Mouse (Mus musculus) liver, postnatal 0 days (tissue): ENCODE results near the gene Ube3c. TPM values are rescaled to one million over a fixed set of nuclear protein-coding genes. Genes with fewer than 3 reads are reported as not detected.

Experiments
- ATAC-seq: fragments of 200-750 bp; cut with Nextera tagmentation; 2 replicates; pipeline ENCODE4 v1.8.0; 2017; ENCODE audit warnings: mild to moderate bottlenecking, moderate library complexity
- DNase-seq: peaks from one replicate; pipeline ENCODE4 v3.0.0-alpha.2; 2016
- H3K27ac ChIP-seq: fragments of 300-500 bp; sonication (generic); 2 replicates; pipeline ENCODE4 v1.5.1; 2014; ENCODE audit warnings: antibody characterized with exemption, moderate library complexity, mild to moderate bottlenecking, low read depth
- H3K27me3 ChIP-seq: fragments of 300-500 bp; sonication (generic); 2 replicates; pipeline ENCODE4 v1.6.1; 2014; ENCODE audit warnings: low read length, control low read depth, mixed read lengths; ENCODE audit not compliant: insufficient read depth
- H3K36me3 ChIP-seq: fragments of 300-500 bp; sonication (generic); replicated peaks from 2 replicates; pipeline ENCODE4 v1.6.1; 2014; ENCODE audit warnings: mild to moderate bottlenecking, control low read depth, low read length, moderate library complexity, mixed read lengths; ENCODE audit not compliant: insufficient read depth
- H3K4me1 ChIP-seq: fragments of 300-500 bp; sonication (generic); 2 replicates; pipeline ENCODE4 v1.6.1; 2014; ENCODE audit warnings: antibody characterized with exemption, mild to moderate bottlenecking, control low read depth; ENCODE audit not compliant: insufficient read depth
- H3K4me2 ChIP-seq: fragments of 300-500 bp; sonication (generic); 2 replicates; pipeline ENCODE4 v1.6.1; 2014; ENCODE audit warnings: low read depth, mild to moderate bottlenecking, low read length, moderate library complexity, mixed read lengths
- H3K4me3 ChIP-seq: fragments of 300-500 bp; sonication (generic); 2 replicates; pipeline ENCODE4 v1.5.1; 2014; ENCODE audit warnings: low read depth, low read length
- H3K9ac ChIP-seq: fragments of 300-500 bp; sonication (generic); replicated peaks from 2 replicates; pipeline ENCODE4 v1.6.1; 2014; ENCODE audit warnings: mild to moderate bottlenecking, moderate library complexity
- H3K9me3 ChIP-seq: fragments of 300-500 bp; sonication (generic); 2 replicates; pipeline ENCODE4 v1.6.1; 2016; ENCODE audit warnings: mild to moderate bottlenecking, control low read depth, low read length, mixed read lengths
- CTCF ChIP-seq: sonication (generic); IDR thresholded peaks from 2 replicates; pipeline ENCODE4 v1.5.1; 2016; ENCODE audit warnings: antibody characterized with exemption, low read depth
- EP300 ChIP-seq: IDR thresholded peaks from 2 replicates; pipeline ENCODE4 v1.6.1; 2016; ENCODE audit warnings: antibody characterized with exemption, low read depth, mild to moderate bottlenecking
- WGBS: fragments of 180-500 bp; shearing (Covaris S2); extraction: QIAGEN DNeasy Blood & Tissue Kit; methylation state at CpG from one replicate; pipeline ENCODE4 v1.1.7; 2014; ENCODE audit not compliant: insufficient replicate concordance; 5-methylcytosine and 5-hydroxymethylcytosine counted together
- polyA plus RNA-seq: library from polyadenylated mRNA; unstranded; fragments of >200 nt; fragmentation: Nextera tagmentation; extraction: Ambion mirVana; gene quantifications from 2 replicates; pipeline ENCODE4 v1.2.1, GENCODE M21; 2015

Ube3c gene
- polyA plus RNA-seq, 1 experiment from 2014 or later = 8.0 TPM

- WGBS = 84% methylated on average over 2 of the region's 2 CpGs
- DNase-seq = no peak
Observed at GRCm38 (mm10) chr5:29665391-29665790, 96.3 kb downstream of the Ube3c start.

GRCm38 (mm10) chr5:29672551-29672950 lies 103.5 kb downstream of the Ube3c start:
- Histone ChIP-seq H3K27ac (no peak overlapping the region), H3K36me3 (peaks cover 52% of the 10 kb centered on the region), H3K4me1 (no peaks in the 10 kb centered on the region), H3K27me3 (no peaks in the 10 kb centered on the region), H3K4me3 (no peak overlapping the region), H3K9me3 (no peaks in the 10 kb centered on the region), H3K4me2 (no peak overlapping the region), H3K9ac (no peak overlapping the region)
- ATAC-seq = no peak
- no peak for TF ChIP-seq EP300
- no peak for TF ChIP-seq CTCF
- no peak for DNase-seq
- WGBS = 82% methylated on average over 4 of the region's 4 CpGs

More at GRCm38 (mm10) chr5:29665391-29665790, 96.3 kb downstream of the Ube3c start:
- no peak overlapping the region for H3K27ac ChIP-seq
- no peak for ATAC-seq
- peaks cover 53% of the 10 kb centered on the region for H3K36me3 ChIP-seq
- TF ChIP-seq EP300 = no peak
- no peak for TF ChIP-seq CTCF
- no peak overlapping the region for H3K4me3 ChIP-seq
- no peaks in the 10 kb centered on the region for H3K27me3 ChIP-seq
- H3K4me2 ChIP-seq = no peak overlapping the region
- no peaks in the 10 kb centered on the region for H3K4me1 ChIP-seq
- H3K9ac ChIP-seq = no peak overlapping the region
- H3K9me3 ChIP-seq = no peaks in the 10 kb centered on the region

GRCm38 (mm10) chr5:29674305-29674704 lies 105.3 kb downstream of the Ube3c start:
- H3K36me3 ChIP-seq = peaks cover 38% of the 10 kb centered on the region
- H3K4me3 ChIP-seq = no peak overlapping the region
- no peak overlapping the region for H3K9ac ChIP-seq
- H3K27ac ChIP-seq = no peak overlapping the region
- H3K9me3 ChIP-seq = no peaks in the 10 kb centered on the region
- ATAC-seq (no peak), DNase-seq (no peak)
- no peak overlapping the region for H3K4me2 ChIP-seq
- no peak for TF ChIP-seq CTCF
- no peak for TF ChIP-seq EP300
- no peaks in the 10 kb centered on the region for H3K27me3 ChIP-seq
- H3K4me1 ChIP-seq = no peaks in the 10 kb centered on the region
- WGBS = 90% methylated on average over 4 of the region's 4 CpGs

GRCm38 (mm10) chr5:29676445-29676844 lies 107.4 kb downstream of the Ube3c start:
- WGBS = 97% methylated on average over 3 of the region's 3 CpGs
- no peak overlapping the region for H3K9ac ChIP-seq
- DNase-seq = no peak

GRCm38 (mm10) chr5:29685085-29685484 lies 116.0 kb downstream of the Ube3c start:
- H3K4me3 ChIP-seq = no peak overlapping the region
- H3K4me1 ChIP-seq = no peaks in the 10 kb centered on the region
- WGBS = 68% methylated on average over 4 of the region's 4 CpGs
- ATAC-seq (no peak), DNase-seq (no peak)
- H3K4me2 ChIP-seq = no peak overlapping the region
- no peaks in the 10 kb centered on the region; the same call in 1 of the 2 replicates for H3K36me3 ChIP-seq
- TF ChIP-seq EP300 (no peak), CTCF (no peak)
- H3K9me3 ChIP-seq = no peaks in the 10 kb centered on the region
- H3K27me3 ChIP-seq = no peaks in the 10 kb centered on the region
- H3K9ac ChIP-seq = no peak overlapping the region
- H3K27ac ChIP-seq = no peak overlapping the region

More at GRCm38 (mm10) chr5:29676445-29676844, 107.4 kb downstream of the Ube3c start:
- no peaks in the 10 kb centered on the region for H3K27me3 ChIP-seq
- no peak for ATAC-seq
- no peak overlapping the region for H3K27ac ChIP-seq
- no peak overlapping the region for H3K4me3 ChIP-seq
- no peak overlapping the region for H3K4me2 ChIP-seq
- H3K4me1 ChIP-seq = no peaks in the 10 kb centered on the region
- H3K9me3 ChIP-seq = no peaks in the 10 kb centered on the region
- peaks cover 21% of the 10 kb centered on the region for H3K36me3 ChIP-seq
- TF ChIP-seq CTCF = no peak
- TF ChIP-seq EP300 = no peak

GRCm38 (mm10) chr5:29687671-29688070 lies 118.6 kb downstream of the Ube3c start:
- no peak overlapping the region for H3K4me2 ChIP-seq
- ATAC-seq = no peak

GRCm38 (mm10) chr5:29688352-29688751 lies 119.3 kb downstream of the Ube3c start:
- Histone ChIP-seq H3K36me3 (no peaks in the 10 kb centered on the region), H3K27me3 (no peaks in the 10 kb centered on the region), H3K4me3 (no peak overlapping the region), H3K27ac (no peak overlapping the region), H3K9me3 (no peaks in the 10 kb centered on the region), H3K4me2 (no peak overlapping the region), H3K4me1 (no peaks in the 10 kb centered on the region), H3K9ac (no peak overlapping the region)
- TF ChIP-seq EP300 (no peak), CTCF (peak; percentile 17)
- 56% methylated on average over 7 of the region's 7 CpGs for whole genome bisulfite sequencing
- ATAC-seq (no peak), DNase-seq (no peak)

More at GRCm38 (mm10) chr5:29687671-29688070, 118.6 kb downstream of the Ube3c start:
- H3K9me3 ChIP-seq = no peaks in the 10 kb centered on the region
- no peak overlapping the region for H3K4me3 ChIP-seq
- TF ChIP-seq EP300 (no peak), CTCF (peak; percentile 74)
- H3K4me1 ChIP-seq = no peaks in the 10 kb centered on the region
- H3K36me3 ChIP-seq = no peaks in the 10 kb centered on the region
- DNase-seq = peak; percentile 30
- 52% methylated on average over 3 of the region's 3 CpGs for WGBS
- no peak overlapping the region for H3K27ac ChIP-seq
- no peak overlapping the region for H3K9ac ChIP-seq
- H3K27me3 ChIP-seq = no peaks in the 10 kb centered on the region
